Mouse (Mus musculus) left cerebral cortex, postnatal 14 days (tissue): ENCODE results near the gene Gm28043. TPM values are rescaled to one million over a fixed set of nuclear protein-coding genes. Genes with fewer than 3 reads are reported as not detected.
"Not testable (repeated sequence)": the region's sequence is repeated elsewhere in the genome, so short reads cannot be mapped to it uniquely, and the experiment has no call there.

Experiments
- DNase-seq, 2 experiments: peaks; one replicate each; pipeline ENCODE4 v3.0.0; 2021 to 2022; ENCODE audit warnings: low spot score in 2 of 2, mixed read lengths in 1 of 2
- intact Hi-C: fragments of 180-260 bp; cut with DNase I; formaldehyde crosslinking; loops from one replicate; pipeline ENCODE4 v1.15.1; 2025
- long read RNA-seq, 2 experiments: library from polyadenylated mRNA; stranded (forward); transcript quantifications; one replicate each; pipeline ENCODE4 v2.0.0; 2021
- total RNA-seq, 2 experiments: library from RNA; stranded (reverse); gene quantifications; 2 replicates each; pipeline ENCODE4 v1.2.3; 2021

Gene Gm28043
- total RNA-seq: 1 to 10 TPM; 3.1 to 3.7 TPM
- long read RNA-seq, experiment 1, partial matches to known transcripts: 0 of 10 reads
- long read RNA-seq, experiment 1, other reads (novel, unspliced or antisense): 10 of 10 reads
- long read RNA-seq, experiment 2, partial matches to known transcripts: 11 of 21 reads
- long read RNA-seq, experiment 2, other reads (novel, unspliced or antisense): 10 of 21 reads

DNA sequence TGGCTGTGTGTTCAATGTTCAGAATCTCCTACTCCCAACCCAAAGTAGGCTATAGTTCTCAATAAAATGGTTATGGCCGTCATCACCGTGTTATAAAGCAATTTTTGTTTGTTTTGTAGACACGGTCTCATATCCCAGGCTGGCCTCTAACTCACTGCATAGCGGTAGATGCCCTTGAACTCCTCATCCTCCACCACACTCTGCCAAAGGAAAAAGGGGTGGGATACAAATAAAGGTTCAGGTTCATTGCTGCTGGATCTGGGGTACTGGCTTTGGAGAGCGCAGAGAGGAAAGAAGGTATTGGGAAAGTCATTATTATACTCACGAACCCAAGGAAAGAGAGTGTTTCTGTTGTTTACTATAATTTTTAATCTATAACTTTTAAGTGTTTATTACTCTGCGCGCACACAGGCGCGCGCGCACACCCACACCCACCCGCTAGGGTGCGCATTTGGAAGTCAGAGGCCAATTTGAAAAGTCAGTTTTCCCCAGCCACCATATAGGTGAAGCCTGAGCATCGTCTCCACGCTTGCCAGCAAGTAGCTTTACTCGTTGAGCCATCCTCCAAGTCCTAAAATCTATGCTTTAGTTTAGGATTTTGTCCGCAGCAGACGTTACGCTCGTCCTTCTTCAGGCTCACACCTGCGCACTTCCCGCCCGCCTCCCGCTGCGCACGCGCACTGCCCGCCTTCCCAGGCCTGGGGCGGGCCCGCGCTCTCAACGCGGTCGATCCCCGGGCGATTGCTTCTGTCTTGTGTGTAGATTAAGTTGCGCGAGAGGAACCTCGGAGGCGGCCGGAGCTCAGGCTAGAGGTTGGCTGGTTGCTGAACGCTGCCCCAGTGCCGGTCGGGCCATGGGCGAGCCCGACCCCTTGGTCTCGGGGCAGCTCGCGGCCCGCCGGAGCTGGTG lies at the start of gene Gm28043, which contains the start of gene Rnf8:
Gm28043 (plus strand) TSS at position 762 of the 909 bp plus-strand sequence.
Rnf8 (plus strand) TSS at position 676 of the 909 bp plus-strand sequence.
- DNase-seq: peak; percentile 94 to 95
- intact Hi-C loops: no loop called here

DNA sequence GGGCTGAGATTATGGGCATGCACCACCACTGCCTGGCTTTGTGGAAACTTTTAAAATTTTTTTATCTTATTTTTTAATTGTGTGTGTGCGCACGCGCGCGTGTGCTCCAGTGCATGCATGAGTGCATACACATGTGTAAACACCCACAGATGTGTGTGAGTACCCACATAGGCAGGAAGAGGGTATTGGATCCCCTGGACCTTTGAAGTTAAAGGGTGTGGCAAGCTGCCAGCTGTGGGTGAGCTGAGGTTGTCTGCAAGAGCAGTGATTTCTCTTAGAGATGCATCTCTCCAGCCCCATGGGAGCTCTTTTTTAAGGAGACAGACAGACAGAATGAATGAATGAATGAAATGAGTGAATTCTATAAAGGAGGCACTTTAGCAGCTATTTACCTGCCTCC lies 49.2 kb upstream of the Gm28043 start:
- intact Hi-C loops: no loop called here
- DNase-seq: no peak

DNA sequence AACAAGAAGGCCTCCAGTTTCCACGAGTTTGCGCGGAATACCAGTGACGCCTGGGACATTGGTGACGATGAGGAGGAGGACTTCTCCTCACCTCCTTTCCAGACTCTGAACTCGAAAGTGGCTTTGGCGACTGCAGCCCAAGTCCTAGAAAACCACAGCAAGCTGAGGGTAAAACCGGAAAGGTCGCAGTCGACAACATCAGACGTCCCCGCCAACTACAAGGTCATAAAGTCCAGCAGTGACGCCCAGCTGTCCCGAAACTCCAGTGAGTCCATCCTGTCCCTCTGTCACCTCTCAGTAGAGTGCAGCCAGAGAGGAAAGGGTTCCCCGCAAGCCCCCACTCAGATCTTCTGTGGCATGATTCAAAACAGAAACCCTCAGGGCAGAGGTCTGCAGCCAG lies 46.2 kb upstream of the Gm28043 start:
- intact Hi-C loops: no loop called here
- no peak for DNase-seq

DNA sequence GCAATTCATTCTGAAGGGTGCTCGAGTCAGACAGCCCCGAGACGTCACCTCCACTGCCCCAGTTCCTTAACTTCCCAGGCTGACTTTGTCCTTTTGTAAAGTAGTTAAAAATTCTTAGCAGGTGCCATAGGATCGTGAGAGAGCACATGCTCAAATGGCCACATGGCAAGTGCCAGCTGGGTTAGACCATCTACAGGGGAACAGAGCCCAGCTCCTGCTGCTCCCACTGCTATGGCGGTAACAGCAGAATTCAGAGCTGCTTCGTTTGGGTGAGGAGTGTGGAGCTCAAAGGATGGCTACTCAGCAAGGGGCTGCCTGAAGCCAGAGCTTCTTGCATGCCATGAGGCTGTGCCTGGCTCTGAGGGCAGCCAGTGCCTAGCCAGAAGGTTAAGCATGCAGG lies 44.8 kb upstream of the Gm28043 start:
- intact Hi-C loops: no loop called here
- no peak for DNase-seq

DNA sequence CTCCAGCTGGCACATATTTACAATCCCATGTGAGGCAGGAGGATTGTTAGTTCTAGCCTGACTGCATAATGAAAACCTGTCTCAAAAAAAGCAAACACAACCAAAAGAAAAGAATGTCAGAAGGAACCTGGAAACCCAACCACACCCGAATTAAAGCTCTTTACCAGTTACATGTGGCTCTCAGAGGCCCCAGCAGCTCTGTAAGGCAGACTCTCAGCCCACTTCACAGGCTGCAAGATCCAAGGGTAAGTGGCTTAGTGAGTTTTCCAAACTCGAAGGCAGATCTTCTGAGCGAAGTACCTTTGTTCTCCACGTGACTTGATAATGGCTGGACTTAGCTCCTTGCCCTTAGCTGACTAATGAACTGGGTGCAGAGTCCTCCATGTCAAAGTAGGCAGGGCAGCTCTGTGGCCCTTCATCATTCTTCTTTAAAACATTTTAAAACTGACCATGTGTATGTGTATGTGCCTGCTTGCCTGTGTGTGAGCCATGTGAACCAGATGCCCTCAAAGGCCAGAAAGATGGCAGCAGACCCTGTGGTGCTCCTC lies 35.0 kb upstream of the Gm28043 start:
- no peak for DNase-seq
- intact Hi-C loops: no loop called here

DNA sequence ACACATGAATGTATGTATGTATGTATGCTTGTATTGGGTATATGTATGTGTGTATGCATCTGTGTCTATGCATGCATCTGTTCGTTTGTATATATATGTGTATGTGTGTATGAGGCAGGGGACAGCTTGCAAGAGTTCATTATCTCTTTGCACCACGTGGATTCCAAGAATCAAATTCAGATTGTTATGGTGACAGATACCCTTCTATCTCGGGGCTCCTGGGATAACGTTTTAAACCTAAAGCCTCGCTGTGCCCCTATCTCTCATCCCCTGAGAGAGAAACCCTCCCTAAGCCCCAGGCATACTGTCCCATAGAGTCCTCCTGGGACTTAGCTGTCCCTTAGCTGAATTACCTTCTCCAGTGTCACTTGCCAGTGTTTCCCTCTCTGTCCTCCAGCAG lies 31.1 kb upstream of the Gm28043 start:
- intact Hi-C loops: no loop called here

DNA sequence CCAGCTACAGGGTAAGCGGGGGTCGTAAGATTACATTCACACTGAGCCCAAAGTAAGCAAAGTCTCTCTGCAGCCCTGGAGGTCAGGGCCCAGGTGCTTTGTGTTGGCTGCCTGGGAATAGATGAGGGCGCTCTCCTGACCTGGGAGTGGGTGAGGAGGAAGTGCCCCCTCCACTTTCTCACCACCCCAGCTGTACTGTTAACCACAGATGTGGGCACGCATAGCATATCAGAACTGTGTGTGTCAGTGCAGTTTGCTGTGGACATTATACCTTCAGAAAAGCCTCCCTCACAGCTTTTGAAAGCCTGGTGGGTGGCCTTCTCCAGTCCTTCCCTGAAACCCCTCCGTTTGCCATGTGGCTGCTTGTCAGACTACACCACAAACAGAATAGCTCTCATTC lies 30.4 kb upstream of the Gm28043 start:
- intact Hi-C loops: no loop called here
- no peak for DNase-seq

More for the DNA sequence above, 31.1 kb upstream of the Gm28043 start:
- DNase-seq: no peak

DNA sequence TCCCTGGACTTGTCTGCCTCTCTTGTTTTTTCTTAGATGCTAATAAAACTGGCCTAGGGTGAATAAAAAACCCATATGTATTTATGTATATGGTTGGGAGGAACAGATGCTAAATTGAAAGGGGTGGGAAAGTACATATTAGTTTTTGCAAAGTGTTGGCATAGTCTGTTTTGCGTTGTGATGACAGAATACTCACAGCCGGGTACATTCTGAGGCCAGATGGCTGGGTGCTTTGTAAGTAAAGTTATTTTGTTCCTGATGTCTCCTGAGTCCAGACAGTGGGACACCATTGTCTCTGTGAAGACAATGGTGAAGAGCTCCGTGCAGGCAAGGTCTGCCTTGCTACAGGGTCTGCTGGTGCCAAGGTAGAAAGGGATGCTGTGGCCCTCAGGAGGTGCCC lies 29.9 kb upstream of the Gm28043 start:
- intact Hi-C loops: no loop called here
- DNase-seq: no peak

DNA sequence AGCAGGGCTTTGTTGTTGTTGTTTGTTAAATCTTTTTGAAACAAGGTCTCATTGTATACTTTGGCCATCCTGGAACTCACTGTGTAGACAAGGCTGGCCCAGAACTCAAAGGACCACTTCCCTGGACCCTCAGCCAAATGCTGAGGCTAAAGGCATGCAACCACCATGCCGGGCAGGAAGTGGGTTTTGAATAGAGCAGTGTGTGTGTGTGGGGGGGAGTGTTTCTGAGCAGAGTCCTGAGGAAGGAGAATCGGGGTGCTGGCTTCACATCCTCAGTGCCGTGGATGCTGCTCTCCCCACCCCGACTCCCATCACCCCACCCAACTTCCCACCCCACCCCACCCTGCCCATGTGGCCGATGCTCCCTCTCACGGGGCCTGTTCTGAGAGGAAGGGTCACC lies 29.2 kb upstream of the Gm28043 start:
- intact Hi-C loops: no loop called here
- DNase-seq: no peak

DNA sequence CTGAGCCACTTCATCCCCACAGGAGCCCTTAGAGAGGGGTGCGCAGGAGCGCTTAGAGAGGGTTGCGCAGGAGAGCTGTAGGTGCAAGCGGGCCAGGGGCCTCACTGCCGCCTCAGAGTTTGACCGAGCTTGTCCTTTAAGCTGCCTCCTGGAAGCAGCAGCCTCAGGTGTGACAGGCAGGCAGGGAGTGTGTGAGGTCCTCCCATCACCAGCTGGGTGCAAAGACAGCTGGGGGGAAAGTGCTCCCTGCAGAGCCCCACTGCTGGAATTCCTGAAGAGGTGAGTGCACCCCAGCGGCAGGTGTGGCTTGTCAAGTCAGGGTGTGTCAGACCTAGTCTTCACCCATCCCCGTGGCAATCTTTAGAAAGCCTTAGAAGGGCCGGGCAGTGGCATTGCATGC lies 27.8 kb upstream of the Gm28043 start:
- DNase-seq: no peak
- intact Hi-C loops: no loop called here

DNA sequence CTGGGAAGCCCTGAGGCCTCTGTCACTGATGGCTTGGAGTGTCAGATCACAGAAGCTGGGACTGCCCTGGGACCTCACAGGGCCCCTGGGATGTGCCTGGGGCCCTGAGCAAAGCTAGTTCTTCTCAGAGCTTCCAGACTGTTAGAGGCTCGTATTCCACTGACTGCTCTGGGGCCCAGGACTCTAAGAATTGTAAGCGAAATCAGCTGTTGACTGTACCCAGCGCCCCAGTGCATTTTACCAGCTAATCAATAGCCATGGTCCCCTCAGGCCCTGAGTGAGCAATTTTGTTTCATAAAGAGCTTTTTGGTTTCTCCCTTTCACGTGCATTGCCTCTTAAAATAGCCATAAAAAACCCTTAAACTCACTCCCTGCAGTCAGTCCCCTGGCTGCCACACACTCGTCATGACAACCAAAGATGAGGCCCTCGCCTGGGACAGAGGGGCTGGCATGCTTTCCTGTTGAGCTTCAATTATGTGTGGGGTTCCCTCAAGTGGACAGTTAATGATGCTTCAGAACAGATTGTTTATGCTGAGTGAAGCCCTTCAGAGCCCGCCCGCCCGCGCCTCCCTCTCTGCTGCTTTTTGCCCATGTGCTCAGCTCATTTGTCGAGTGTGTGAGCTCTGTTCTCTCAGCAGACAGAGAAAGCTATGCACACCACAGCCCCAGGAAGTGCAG lies 25.3 kb upstream of the Gm28043 start:
- DNase-seq: peak; percentile 37 to 51
- intact Hi-C loops: no loop called here

DNA sequence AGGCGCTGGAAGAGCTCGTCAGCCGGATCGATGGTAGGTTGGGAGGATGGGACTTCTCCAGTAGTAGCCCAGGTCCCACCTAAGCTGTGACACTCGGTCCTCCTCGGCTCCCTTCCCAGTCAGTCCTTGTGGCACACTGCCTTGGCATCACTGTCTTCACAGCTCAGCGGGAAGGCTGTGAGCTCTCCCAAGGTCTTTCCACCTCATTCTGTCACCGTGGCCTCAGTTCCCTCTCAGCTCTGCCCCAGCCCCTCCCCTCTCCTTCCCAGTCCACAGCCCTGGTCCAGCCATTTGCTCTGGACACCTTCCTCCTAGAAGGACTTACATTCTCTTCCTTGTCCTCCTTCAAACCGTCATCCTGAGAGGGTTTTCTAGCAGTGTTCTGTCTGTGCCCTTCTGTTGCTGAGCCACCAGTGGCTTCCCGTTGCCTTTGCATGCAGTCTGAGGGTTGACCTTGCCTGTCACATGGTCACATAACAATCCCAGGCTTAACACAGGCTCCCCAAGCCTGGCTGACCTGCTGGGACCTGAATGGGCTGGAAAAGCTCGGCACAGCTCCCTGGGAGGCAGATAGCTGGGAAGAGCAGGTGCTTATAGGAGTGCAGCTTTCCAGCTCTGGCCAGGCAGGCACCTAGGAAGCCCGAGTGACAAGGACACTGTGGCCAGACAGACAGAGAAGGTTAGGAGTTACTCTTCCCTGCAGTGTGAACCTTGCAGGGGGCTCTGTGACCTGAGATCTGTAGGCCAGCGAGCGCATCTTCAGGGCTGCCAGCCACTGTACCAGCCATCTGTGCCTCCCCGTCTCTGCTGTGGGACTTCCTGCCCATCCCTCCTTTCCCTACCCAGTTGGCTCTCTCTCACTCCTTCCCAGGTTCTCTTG lies 18.5 kb upstream of the Gm28043 start:
- intact Hi-C loops: no loop called here
- DNase-seq: no peak

DNA sequence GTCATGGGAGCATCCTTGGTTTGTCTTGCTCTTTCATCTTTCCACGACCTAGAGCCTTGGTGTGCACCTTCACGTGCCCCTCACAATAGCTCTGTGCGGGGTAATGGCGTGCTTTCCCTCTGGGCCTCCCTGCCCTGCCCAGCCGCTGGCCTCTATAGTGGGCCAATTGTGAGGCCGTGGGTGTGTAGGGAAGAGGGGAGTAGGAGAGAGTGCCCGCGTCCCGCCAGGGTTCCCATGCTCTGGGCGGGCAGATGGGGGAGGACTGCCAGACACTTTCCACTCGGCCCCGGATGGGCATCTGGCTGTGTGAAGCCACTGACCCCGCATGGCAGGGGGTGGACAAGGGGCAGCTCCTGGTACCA lies 17.9 kb upstream of the Gm28043 start:
- no peak for DNase-seq
- intact Hi-C loops: no loop called here

DNA sequence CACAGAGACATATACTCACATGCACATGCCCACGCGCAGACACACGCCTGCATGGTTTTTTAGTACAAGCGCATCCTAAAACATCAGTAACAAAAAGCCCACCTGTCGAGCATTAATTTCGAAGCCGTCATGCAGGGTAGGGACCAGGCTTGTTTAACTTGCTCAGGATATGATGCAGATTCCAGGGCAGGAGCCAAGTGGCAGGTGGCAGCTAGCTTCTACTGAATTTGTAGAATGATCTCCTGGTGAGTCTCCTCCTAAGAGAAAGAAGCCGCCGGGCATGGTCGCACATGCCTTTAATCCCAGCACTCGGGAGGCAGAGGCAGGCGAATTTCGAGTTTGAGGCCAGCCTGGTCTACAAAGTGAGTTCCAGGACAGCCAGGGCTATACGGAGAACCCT lies 15.6 kb upstream of the Gm28043 start:
- intact Hi-C loops: no loop called here

DNA sequence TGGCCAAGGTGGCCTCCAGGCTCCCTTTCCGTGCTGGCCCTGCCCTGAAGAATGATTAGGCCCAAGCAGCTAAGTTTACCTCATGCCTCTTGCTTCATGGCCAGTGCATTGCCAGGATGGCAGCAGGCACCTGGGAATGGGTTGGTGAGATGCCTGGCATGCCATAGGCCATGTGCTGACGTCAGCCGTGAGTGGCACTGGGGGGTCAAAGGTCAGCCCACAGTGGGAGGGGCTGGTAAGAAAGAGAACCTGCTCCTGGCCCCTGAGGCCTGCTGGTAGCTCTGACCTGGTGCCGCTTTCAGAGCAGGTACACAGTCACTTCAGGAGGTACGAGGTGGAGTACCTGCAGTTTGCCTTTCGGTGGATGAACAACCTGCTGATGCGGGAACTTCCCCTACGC lies 15.1 kb upstream of the Gm28043 start:
- no peak for DNase-seq
- intact Hi-C loops: no loop called here

More for the DNA sequence above, 15.6 kb upstream of the Gm28043 start:
- no peak for DNase-seq

DNA sequence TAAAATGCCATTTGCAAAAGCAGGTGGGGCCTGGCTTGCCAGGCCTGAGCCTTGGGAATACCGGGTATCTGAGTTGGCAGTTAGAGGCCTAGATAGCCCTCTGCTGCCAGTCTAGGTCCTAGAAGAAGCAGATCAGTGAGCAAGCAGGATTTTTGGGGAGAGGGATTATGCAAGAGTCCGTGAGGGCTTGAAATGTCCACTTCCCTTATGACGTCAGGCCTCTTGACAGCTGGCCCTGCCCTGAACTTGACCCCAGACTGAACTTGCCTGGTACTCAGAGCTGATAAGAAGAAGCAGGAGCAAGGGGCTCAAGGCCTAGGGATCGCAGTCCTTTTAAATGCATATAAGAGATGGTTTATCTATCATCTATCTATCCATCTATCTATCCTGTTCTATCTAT lies 13.3 kb upstream of the Gm28043 start:
- intact Hi-C loops: loop anchor here (5.0 kb wide), 1 partner anchor 281 kb away; no protein-coding TSS in a partner anchor
- DNase-seq: no peak

DNA sequence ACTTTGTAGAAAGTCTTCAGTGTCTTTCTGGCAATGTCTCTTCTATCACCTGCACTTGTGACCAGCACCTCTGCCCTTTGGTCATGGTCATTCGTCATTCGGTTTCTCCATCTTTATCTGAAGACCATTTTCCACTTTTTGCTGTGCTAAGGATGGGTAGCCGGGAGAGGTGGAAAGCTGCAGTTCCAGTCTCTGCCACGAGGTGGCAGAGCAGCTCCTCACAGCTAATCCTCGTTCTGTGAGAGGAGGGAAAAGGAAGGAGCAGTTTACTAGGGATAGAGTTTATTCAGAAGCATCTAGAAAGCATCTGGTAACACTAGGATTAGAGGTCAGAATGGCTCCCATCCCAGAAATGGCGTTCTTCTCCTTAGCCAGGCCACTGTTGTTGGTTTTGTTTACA lies 11.4 kb upstream of the Gm28043 start:
- peak; percentile 85 to 88 for DNase-seq
- intact Hi-C loops: loop anchor here (5.0 kb wide), 1 partner anchor 279 kb away; no protein-coding TSS in a partner anchor

DNA sequence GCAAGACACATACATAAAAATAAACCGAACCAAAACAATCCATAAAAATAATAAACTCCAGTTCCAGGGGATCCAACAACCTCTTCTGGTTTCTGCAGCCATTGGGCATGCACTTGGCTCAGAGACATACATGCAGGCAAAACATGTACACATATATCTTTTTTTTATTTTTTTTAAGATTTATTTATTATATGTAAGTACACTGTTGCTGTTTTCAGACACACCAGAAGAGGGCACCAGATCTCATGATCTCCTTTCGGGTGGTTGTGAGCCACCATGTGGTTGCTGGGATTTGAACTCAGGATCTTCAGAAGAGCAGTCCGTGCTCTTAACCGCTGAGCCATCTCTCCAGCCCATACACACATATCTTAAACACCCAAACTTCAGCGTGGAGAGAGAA lies 1.2 kb upstream of the Gm28043 start:
- DNase-seq, intact Hi-C loops: not testable (repeated sequence)

DNA sequence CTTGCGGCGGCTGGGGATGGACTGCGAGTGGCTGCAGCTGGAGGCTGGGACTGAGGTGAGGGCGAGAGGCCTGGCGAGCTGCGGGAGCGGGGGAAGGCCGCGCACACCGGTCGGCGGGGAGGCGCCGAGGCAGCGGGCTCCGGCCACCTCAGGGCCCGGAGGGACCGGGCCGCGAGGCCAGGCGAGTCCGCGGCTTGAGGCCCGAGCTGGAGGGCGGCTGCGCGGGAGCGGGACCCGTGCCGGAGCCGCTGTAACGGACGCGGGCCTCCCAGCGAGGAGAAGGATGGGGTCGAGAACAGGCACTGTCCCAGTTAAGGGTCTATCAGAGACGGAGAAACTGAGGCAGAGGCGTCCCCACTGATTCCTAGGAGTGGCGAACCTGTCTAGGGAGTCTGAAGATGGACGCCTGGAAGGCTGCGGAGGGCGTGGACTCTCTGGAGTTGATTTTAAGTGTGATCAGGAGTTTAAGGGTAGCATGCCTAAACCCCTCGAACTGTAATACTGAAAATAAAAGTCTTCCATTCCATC lies 412 bp downstream of the Gm28043 start:
- intact Hi-C loops: no loop called here

More for the DNA sequence above, 412 bp downstream of the Gm28043 start:
- no peak for DNase-seq
